ENCODE assay signal across 8 mouse cellular contexts in genomic region chr14:28505586-28506375, GRCm38 (mm10). TPM values are rescaled to one million over a fixed set of nuclear protein-coding genes. Genes with fewer than 3 reads are reported as not detected.
DNase-seq lines count a peak whose midpoint lies in the region; ATAC-seq and TF ChIP-seq lines count a peak whose summit lies in the region.

No protein-coding gene starts in this region.

- no peak for TF ChIP-seq EP300 in liver, embryonic 14.5 days (IDR thresholded peaks at IDR 0.05; ENCODE audit: low read depth)

- peaks cover 26% of the 10 kb centered on the region for H3K4me1 ChIP-seq in forebrain, embryonic 14.5 days (ENCODE audit: control insufficient read depth, insufficient read depth, low read length)
- H3K4me1 ChIP-seq in hindbrain, postnatal 0 days (ENCODE audit: insufficient read depth, low read length), result peaks cover 9% of the 10 kb centered on the region; the same call in 1 of the 2 replicates
- no peaks in the 10 kb centered on the region for H3K4me1 ChIP-seq in liver, embryonic 14.5 days (replicated peaks; ENCODE audit: control insufficient read depth in 2 of 2, insufficient read depth in 2 of 2, low read length in 1 of 2)

- peak overlapping the region; percentile 71 for H3K9ac ChIP-seq in forebrain, embryonic 14.5 days (ENCODE audit: low read length)
- peak overlapping the region; percentile 55 for H3K9ac ChIP-seq in hindbrain, postnatal 0 days (replicated peaks; ENCODE audit: low read length)
- H3K9ac ChIP-seq in liver, embryonic 14.5 days (replicated peaks), result no peak overlapping the region

- H3K4me2 ChIP-seq in forebrain, embryonic 14.5 days (ENCODE audit: low read length), result peak overlapping the region; percentile 93
- H3K4me2 ChIP-seq in hindbrain, postnatal 0 days (ENCODE audit: low read depth, low read length), result peak overlapping the region; percentile 84
- H3K4me2 ChIP-seq in liver, embryonic 14.5 days (ENCODE audit: low read depth), result peak overlapping the region; percentile 51

- no peaks in the 10 kb centered on the region for H3K9me3 ChIP-seq in forebrain, embryonic 14.5 days (replicated peaks; ENCODE audit: control insufficient read depth, low read length)
- H3K9me3 ChIP-seq in hindbrain, postnatal 0 days (ENCODE audit: low read length), result no peaks in the 10 kb centered on the region
- H3K9me3 ChIP-seq in liver, embryonic 14.5 days (ENCODE audit: control insufficient read depth, low read length), result no peaks in the 10 kb centered on the region

- under 1% methylated on average over 62 of the region's 62 CpGs for WGBS in forebrain, embryonic 14.5 days
- under 1% methylated on average over 62 of the region's 62 CpGs for WGBS in hindbrain, postnatal 0 days
- WGBS in liver, embryonic 14.5 days (ENCODE audit: insufficient replicate concordance), result under 1% methylated on average over 58 of the region's 62 CpGs

- peak overlapping the region; percentile 69; the same call in 1 of the 2 replicates for H3K27ac ChIP-seq in forebrain, embryonic 14.5 days (ENCODE audit: low read depth, low read length)
- H3K27ac ChIP-seq in hindbrain, postnatal 0 days, result peak overlapping the region; percentile 83
- H3K27ac ChIP-seq in liver, embryonic 14.5 days, result no peak overlapping the region

- no peak for TF ChIP-seq CTCF in hindbrain, postnatal 0 days (IDR thresholded peaks at IDR 0.05; ENCODE audit: low read depth)
- no peak for TF ChIP-seq CTCF in liver, embryonic 14.5 days (IDR thresholded peaks at IDR 0.05; ENCODE audit: low read depth)

- H3K27me3 ChIP-seq in forebrain, embryonic 14.5 days (replicated peaks; ENCODE audit: control insufficient read depth, insufficient read depth, low read length), result peaks cover 37% of the 10 kb centered on the region
- peaks cover 8% of the 10 kb centered on the region; the same call in 1 of the 2 replicates for H3K27me3 ChIP-seq in hindbrain, postnatal 0 days (ENCODE audit: insufficient read depth, low read length)
- peaks cover 75% of the 10 kb centered on the region for H3K27me3 ChIP-seq in liver, embryonic 14.5 days (ENCODE audit: control insufficient read depth, insufficient read depth, low read length)

- peak; percentile 22 to 54 for DNase-seq in heart, adult 18-20 months
- DNase-seq in heart, adult 8-10 months (ENCODE audit: low spot score), result no peak
- peak; percentile 53 for DNase-seq in ZHBTc4 (ENCODE audit: low read depth, low spot score)
- DNase-seq in forebrain, embryonic 14.5 days (ENCODE audit: low spot score), result peak; percentile 59
- peak; percentile 60 for DNase-seq in hindbrain, postnatal 0 days (ENCODE audit: low spot score)
- no peak for DNase-seq in liver, embryonic 14.5 days (ENCODE audit: low read depth in 3 of 3, low spot score in 3 of 3)
- DNase-seq in right cerebral cortex, adult 18-20 months, result peak; percentile 32
- no peak for DNase-seq in thymus, postnatal 4 days

- peak overlapping the region; percentile 53 for H3K4me3 ChIP-seq in forebrain, embryonic 14.5 days (ENCODE audit: low read depth, low read length)
- peak overlapping the region; percentile 63 for H3K4me3 ChIP-seq in hindbrain, postnatal 0 days (ENCODE audit: low read length)
- peak overlapping the region; percentile 32 to 40; a peak in 3 of 4 replicates for H3K4me3 ChIP-seq in liver, embryonic 14.5 days (ENCODE audit: insufficient read depth in 1 of 2, low read depth in 2 of 2, low read length in 2 of 2)

- no peaks in the 10 kb centered on the region for H3K36me3 ChIP-seq in forebrain, embryonic 14.5 days (ENCODE audit: control insufficient read depth, insufficient read depth, low read length)
- no peaks in the 10 kb centered on the region for H3K36me3 ChIP-seq in hindbrain, postnatal 0 days (ENCODE audit: insufficient read depth, low read length)
- no peaks in the 10 kb centered on the region for H3K36me3 ChIP-seq in liver, embryonic 14.5 days (replicated peaks; ENCODE audit: control insufficient read depth, insufficient read depth, low read depth)

- peak; percentile 22; the same call in 1 of the 2 replicates for ATAC-seq in forebrain, embryonic 14.5 days
- ATAC-seq in hindbrain, postnatal 0 days, result no peak; the same call in 1 of the 2 replicates
- ATAC-seq in liver, embryonic 14.5 days (ENCODE audit: insufficient read depth), result no peak

RNA-seq across cellular contexts. Expression of gene Wnt5a, which starts 1.2 kb away (rescaled TPM):
- total RNA-seq in heart, adult 18-20 months (2021), result 10 to 100 TPM; 10.9 to 13.5 TPM
- total RNA-seq in heart, adult 8-10 months (2022), result 10 to 100 TPM; 12.1 to 14.7 (median 13.0) TPM
- polyA plus RNA-seq in forebrain, embryonic 14.5 days (2014; fragmentation: Nextera tagmentation; extraction: Ambion mirVana), result 12.5 and 14.1 TPM in 2 replicates
- 18.3 and 21.0 TPM in 2 replicates for total RNA-seq in hindbrain, postnatal 0 days (2014; rRNA removed)
- polyA plus RNA-seq in hindbrain, postnatal 0 days (2015; fragmentation: Nextera tagmentation; extraction: Ambion mirVana), result 17.8 and 19.6 TPM in 2 replicates
- polyA plus RNA-seq in liver, embryonic 14.5 days (2012; rRNA removed), result 0.13 and 0.25 TPM in 2 replicates
- polyA plus RNA-seq in liver, embryonic 14.5 days (2014; fragmentation: Nextera tagmentation; extraction: Ambion mirVana), result 0.10 TPM in 1 of 2 replicates, not detected in the other

Comparison
In these comparisons a context has a peak if more than half of its experiments do, and no peak if none do; other contexts are left out.
1. DNase-seq: peak in heart, adult 18-20 months (2 of 2), ZHBTc4 (single experiment), forebrain, embryonic 14.5 days (single experiment), hindbrain, postnatal 0 days (single experiment) and right cerebral cortex, adult 18-20 months (single experiment); none in heart, adult 8-10 months (single experiment), liver, embryonic 14.5 days (0 of 3) and thymus, postnatal 4 days (single experiment).
2. Peak in every context shown above with its lines, with median percentiles within 50 percentile points of each other: H3K4me2 ChIP-seq and H3K4me3 ChIP-seq.